Mouse (Mus musculus) adrenal gland, postnatal 36 days (tissue): Measurements from ENCODE around the gene Adra2b. TPM values are rescaled to one million over a fixed set of nuclear protein-coding genes. Genes with fewer than 3 reads are reported as not detected.

Experiments used
- DNase-seq, 2 experiments: peaks; one replicate each; pipeline ENCODE4 v3.0.0; 2021; ENCODE audit warnings: mixed read lengths in 1 of 2
- long read RNA-seq, 2 experiments: library from polyadenylated mRNA; stranded (forward); transcript quantifications; one replicate each; pipeline ENCODE4 v2.0.0; 2021; ENCODE audit warnings: borderline sequencing depth in 2 of 2
- total RNA-seq, 2 experiments: library from RNA; stranded (reverse); gene quantifications; 2 replicates each; pipeline ENCODE4 v1.2.3; 2021

The Adra2b gene
- total RNA-seq, result 1 to 10 TPM; 1.9 to 2.0 TPM
- long read RNA-seq, experiment 1, result 0 reads
- long read RNA-seq, experiment 2, result 0 reads

DNA sequence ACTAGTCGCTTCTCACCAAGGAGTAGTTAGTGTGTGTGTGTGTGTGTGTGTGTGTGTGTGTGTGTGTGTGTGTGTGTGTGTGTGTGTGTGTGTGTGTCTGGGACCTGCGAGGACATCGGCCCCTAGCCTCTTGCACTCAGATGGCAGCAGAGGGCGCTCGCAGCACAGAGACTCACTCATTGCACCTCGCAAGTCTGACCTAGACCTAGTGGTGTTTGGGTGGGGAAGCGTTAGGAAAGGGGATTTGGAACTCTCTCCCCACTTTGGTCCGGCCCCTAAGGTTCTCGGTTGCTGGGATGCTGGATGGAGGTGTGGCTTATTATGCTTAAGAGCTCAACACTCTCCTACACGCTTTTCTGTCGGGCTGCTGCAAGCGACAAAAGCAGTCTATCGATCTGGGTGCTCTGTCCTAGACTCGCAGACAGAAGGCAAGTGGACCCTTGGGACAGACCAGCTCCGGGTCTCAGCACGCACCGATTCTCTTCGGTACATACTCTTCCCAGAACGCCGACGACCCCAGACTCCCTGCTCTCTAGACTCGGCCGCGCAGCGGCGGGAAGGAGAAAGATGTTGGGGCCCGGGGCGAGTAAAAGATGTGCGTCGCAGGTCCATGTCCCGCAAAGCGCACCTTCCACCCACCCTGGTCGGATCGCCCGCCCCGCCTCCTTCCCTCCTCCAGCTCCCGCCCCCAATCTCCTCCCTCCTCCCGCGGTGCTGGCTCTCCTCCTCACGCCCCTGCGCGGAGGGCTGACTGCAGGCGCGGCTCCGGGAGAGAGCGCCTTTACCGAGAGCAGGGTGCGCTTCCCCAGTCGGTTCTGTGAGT, at the start of gene Adra2b:
Gene Adra2b (plus strand): TSS at position 750 of the 823 bp plus-strand sequence.
- peak; percentile 86 to 91 for DNase-seq

DNA sequence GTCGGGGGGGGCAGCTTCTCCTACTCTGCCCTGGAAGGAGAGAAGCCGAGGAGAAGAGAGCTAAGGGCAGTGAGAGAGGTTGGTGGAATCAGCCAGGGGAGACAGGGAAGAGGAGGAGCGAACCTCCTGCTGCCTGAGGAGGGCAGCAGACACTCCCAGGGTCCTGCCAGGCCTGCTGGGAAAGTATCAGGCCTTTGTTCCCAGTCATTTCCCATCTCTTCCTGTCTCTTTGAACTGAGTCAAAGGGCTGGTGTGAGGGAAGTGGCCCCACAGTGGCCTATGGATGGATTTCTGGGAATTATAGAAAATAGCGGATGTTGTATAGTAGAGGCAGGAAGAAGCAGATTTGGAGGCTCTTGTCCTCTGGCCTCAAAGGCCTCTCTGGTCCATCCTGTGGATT, 49.1 kb upstream of the Adra2b start:
- no peak for DNase-seq

DNA sequence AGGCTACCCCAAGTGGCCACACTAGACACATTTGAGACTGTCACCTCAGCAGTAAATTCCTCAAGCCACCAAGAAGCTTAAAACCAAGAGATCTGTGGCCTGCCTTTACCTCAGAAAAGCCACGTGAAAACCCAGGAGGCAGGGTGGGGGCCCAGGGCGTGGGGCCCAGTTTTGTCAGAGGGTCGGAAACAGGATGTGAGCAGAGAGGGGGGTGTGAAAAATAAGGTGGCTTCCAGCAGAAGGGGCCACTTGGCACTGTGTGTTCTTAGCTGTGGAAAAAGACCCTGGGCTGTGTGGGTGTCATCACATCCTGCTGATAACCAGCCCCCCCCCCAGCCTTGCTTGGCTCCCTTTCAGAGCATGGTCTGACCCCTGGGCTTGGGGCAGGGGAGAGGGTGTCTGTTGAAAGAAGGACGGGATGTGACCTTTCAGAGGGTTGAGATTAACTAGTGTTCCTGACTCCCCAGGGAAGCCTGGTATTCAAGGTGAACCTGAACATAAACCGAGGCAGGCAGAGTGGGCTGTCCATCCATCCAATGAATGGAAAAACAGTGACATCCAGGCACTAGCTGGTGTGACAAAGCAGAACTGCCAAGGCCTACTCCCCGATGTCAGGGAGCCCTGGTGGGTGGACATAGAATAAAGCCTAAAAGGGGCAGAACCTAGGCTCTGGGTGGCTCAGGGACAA, 48.4 kb upstream of the Adra2b start:
- DNase-seq, result no peak

DNA sequence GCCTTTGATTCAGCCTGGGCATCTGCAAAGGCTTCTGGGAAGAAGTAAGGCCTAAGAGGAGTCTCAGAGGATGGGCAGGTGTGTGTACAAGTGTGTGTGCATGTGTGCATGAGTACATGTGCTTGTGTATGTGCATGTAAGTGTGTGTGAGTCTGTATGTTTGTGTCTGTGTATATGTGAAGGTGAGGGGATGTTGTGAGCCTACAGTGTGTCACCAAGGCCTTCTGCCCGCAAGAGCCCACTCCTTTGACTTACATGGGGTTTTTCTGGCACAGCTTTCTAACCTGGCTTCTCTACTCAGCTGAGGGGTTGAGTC, 47.9 kb upstream of the Adra2b start:
- no peak for DNase-seq

DNA sequence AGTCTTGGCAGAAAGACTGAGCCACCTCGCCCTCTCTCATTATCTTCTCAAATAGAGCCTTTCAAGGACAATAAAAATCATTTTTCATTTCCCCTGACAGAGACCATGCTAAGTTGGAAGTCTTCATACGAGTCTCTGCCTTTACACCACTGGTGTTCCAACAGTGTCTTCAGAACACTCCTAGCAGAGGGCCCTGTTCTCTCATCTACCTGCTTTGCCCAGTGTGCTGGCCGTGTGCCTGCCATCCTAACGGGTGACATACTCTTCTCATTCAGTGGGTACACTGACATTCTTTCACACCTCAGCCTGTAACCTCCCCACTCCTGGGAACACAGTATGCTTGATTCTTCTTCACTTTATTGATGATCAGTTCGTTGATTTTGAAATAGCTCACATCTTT, 46.6 kb upstream of the Adra2b start:
- DNase-seq, result no peak

DNA sequence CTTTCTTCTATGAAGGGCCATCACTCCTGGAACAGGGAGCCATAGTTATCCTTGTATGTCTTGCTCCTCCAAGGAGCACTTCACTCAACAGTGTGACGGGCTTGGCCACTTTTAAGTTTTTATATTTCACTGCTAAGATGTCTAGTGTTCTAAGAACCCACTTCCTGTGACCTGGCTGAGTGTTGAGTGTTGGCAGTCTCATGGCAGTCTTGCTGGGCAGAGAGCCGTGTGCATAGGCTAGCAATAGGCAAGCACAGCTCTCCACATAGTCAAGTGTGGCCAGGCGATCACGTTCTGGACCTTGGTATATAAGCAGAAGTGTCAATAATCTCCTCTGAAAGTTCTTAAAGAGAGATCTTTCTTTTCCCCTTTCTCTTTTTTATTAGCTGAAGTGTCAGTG, 44.9 kb upstream of the Adra2b start:
- no peak for DNase-seq

DNA sequence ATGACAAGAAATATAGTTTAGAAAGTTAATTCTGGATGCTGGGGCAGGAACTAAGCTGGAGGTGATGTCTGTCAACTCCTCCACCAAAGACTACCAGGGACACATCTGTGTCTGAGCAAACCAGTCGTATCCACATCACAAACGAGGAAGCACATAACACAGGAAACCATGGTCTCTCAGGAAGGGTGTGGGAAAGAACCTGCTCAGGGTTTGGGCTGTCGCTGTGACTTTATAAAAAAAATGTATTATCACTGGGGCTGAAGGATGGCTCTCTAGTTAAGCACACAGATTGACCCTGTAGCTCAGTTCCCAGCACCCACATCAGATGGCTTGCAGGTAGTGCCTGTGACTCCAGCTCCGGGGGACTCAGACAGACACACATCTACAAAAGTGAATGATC, 43.9 kb upstream of the Adra2b start:
- DNase-seq, result no peak

DNA sequence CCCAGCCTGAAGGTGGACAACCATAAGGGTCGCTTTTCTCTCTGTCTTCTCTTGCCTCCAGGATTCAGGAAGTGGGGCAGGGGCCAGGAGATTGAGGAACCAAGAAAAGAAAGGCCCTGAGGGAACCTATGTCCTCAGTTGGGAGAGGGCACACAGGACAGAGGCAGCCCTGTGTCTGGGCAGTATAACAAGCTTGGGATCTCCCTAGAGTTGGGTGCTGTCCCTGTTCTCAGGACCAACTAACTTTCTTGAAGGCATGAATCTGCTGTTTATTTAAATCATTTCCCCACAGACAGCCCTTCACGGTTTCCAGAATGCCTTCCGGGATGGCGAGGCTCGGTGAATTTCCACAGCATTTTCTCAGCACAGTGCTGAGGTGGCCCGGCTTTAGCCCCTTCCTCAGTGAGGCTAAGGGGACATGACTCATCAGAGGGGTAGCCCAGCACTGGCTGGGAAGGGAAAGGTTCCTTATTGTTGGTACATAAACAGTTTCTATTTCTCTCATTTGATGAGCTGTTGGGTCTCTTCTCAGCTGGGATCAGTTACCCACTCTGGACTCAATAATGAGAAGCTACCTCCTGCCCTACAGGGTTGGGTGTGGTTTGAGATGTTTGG, 40.2 kb upstream of the Adra2b start:
- DNase-seq, result no peak

DNA sequence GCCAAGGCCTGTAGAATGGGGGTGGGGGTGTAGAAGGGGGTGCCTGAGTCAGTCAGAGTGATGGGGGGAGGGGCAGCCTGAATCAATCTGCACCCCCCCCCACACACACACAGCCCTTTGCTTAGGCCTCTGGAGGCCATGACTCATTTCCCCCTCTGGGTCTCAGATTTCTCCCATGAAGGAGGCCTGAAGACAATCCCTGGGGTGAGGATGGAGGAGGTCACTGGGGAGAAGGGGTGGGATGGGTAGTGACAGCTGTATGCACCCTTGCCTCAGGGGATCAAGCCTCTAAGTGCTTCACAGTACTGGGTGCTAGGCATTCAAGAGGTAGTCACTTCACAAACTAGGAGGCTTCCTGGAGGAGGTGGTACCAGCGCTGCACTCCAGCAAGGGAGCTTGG, 39.3 kb upstream of the Adra2b start:
- no peak for DNase-seq

DNA sequence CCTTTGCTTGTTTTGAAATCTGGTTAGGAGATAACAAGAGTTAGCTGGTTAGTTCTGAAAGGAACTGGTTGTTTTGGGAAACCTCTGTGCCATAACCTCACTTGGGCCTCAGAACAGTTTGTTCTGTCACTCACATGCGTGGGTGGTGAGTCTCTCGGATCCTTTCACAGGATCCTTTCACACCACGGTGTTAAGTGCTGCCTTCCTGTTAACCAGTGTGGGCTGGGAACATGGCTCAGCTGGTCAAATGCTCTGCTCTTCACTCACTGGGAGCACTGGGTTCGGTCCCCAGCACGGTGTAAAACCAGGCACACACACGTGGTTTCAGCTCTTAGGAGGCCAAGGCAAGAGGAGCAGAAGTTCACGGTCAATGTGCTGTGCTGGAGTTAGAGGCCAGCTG, 38.6 kb upstream of the Adra2b start:
- DNase-seq, result no peak

DNA sequence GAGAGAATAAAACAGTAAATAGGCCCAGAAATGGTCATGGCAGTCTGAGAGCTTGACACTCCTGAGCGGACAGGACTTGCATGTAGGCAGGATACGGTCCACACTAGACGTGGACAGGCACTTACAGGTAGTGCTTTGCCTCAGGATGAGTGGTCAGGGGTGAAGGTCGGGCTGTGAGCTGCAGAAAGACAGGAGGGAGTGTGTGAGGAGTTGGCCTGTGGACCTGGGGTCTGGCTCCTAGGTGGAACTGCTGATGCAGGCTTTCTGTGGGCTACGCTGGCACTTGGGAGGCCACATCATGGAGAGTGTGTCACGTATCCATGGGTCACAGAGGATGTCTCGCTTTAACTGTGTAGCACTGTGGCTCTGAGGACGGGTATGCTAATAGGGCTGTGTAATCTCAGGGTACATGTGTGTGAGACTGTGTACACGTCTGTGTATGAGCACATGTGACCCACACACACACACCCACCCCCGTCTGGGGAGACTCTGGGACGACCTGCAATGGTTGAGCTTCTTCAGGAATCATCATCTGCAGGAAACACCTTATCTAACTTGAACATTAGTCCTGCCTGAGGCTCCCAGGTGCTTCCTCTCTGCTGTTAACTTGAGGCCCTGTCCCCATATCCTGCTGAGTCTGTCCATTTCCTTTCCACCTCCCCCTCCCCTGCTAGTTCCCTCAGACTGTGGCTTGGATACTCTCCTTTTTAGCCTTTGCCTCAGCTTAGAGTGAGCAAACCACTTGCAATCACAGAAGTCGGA, 34.7 kb upstream of the Adra2b start:
- no peak for DNase-seq

DNA sequence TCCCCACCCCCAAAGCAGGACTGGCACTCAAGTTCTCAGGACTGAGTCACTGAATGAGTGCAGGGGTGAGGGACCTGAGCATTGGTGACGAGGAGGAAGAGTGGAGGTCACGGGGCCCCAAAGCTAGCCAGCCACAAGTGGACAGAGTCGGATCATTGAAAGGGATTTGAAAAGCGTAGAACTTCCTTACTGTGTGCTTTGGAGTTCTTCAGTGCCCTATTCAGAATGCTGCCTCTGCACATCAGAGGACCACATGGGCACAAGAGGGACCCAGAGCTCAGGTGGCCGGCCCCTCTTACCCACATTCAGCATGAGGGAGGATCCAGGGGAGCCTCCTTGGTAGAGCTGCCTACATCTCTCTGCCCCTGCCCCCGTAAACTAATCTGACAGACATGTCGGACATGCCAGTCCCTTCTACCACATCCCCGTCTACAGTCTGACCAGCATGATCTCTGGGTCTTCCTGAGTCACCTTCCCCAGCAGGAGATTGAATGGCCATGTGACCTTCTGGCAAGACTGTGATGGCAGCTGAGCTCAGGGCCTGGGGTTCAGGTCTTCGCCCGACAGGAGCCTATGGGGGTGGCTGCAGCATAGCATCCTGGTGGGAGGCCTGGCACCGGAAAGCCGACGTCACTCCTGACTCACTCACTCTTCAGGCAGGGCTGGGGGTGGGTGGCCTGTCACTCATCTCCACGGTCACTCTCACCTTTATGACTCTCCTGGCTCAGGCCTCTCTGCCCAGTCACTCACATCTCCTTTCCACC, 30.0 kb upstream of the Adra2b start:
- DNase-seq, result peak; percentile 21

DNA sequence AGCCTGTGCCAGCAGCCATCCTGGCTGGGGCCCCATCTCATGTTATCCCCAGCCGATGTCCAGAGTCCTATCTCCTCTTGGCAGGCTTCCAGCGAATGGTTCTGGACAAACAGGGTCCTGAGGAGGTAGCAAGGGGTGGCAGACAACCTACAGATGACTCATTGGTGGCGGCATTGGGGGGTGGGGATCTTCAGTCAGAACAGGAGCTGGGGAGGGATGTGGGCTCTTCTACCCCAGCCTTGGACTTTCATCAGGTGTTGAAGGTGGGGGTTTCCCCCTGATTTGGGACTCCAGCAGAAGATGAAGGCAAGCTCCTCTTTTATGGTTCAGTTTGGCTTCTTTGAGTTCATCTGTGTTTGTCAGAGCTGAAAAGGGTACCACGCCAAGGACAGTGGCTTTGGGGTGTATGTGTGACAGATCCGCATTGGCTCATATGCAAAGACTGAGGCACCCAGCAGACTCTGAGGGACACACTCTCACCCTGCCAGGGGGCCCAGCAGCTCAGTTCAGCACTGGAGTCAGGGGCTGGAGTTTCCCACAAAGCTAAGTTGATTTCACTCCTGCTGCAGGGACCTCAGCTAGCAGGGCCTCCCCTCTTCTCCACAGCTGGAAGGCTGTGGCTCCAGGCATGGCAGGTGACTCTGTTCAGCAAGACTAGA, 28.9 kb upstream of the Adra2b start:
- DNase-seq, result no peak

DNA sequence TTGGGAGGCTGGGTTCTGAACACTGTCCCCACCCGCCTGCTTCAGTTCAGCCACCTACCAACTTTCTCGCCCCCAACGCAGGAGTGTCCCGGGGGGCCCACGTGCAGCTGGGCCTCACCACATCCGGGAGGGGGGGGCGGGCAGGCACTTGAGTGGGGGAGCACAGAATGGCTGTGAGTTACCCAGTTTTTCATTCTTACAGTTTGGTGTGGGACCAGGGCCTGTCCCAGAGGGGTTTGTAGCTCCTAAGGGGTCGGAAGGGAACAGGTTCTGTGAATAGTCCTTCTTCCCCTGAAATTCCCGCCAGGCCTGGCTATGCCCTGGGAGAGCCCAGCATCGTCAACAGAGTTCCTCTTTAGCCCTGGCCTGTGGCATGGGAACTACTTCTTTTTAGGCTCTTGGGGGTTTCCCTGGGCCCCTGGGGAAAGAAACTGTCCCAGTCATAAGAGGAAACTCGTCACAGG, 27.9 kb upstream of the Adra2b start:
- DNase-seq, result peak in 1 of 2 experiments; percentile 23

DNA sequence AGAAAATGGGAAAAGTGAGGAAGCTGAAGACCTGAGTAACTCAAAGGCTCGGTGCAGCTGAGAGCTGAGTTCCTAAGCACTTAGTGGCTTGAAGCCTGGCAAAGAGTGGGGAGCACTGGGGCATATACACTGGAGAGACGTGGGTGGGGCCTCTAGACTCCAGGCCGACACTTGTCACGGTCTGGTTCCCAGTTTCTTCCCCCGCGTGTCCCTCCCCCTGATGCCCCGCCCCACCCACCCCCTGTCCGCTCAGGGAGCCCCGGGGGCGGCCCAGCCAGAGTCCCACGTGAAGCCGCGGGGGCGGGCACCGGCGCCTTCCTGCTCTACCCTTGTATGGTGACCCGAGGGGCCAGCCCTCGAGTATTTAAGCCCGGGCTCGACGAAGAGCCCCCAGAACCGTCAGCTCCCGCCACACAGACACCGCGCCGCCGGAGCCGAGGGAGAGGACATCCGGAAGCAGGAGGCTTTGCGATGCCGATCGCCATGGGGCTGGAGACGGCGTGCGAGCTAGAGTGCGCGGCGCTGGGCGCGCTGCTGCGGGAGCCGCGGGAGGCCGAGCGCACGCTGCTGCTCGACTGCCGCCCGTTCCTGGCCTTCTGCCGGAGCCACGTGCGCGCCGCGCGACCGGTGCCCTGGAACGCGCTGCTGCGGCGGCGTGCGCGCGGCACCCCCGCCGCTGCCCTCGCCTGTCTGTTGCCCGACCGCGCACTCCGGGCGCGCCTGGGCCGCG, 27.1 kb upstream of the Adra2b start, which contains the start of gene Dusp2:
Gene Dusp2 (plus strand): TSS at position 393 of the 730 bp plus-strand sequence.
- peak; percentile 82 to 86 for DNase-seq

DNA sequence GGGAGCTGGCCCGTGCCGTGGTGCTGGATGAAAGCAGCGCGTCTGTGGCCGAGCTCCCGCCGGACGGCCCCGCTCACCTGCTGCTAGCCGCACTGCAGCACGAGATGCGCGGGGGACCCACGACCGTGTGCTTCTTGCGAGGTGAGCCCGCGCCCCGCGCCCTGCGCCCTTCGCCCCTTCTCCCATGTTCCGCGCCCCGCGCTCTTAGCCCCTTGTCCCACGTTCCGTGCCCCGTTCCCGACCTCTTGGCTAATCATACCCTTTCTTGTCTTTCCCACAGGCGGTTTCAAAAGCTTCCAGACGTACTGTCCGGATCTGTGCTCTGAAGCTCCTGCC, 26.5 kb upstream of the Adra2b start:
- no peak for DNase-seq

DNA sequence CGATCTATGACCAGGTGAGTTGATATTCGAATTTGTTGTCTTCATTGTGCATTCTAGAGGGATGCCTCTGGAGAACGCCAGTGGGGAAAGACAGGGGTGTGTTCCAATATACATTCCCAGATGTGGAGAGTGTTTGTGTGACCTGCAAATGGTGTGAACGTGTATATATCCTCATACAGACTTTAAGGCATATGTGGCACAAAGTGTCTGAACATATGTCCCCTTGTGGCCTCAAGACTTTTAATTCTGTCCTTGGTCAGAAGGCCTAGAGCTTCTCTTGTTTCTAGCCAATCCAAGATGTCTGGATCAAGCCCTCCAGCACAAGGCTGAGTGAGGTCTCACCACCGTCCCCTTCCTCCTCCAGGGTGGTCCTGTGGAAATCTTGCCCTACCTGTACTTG, 26.1 kb upstream of the Adra2b start:
- no peak for DNase-seq

DNA sequence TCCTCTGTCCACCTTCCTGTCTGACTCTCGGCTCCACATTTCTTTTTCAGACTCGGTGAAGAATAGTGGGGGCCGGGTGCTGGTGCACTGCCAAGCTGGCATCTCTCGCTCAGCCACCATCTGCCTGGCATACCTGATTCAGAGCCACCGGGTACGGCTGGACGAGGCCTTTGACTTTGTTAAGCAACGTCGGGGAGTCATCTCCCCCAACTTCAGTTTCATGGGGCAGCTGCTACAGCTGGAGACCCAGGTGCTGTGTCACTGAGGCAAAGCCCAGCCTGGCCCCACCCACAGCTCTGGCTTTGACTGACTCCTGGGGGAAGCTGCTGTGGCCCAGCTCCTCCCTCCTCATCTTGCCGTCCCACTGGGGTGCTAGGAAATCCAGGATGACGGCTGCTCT, 25.5 kb upstream of the Adra2b start:
- DNase-seq, result no peak

DNA sequence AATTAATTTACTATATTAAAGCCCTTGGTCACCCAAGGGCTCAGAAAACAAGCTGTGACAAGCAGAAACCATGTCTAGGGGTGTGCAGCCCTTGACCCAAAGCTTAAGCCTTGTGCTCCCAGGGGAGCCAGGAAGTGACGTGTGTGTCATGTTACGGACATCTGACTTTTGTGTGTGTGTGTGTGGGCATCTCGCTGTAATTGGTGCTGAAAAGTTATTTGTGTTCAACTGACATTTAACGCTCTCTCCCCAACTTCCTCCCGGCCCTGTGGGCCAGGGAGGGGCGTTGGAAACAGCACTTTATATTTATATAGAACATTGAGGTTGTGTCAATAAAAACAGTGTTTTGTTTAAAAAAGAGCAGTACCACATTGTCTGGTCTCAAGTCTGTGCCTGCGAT, 25.0 kb upstream of the Adra2b start:
- no peak for DNase-seq

DNA sequence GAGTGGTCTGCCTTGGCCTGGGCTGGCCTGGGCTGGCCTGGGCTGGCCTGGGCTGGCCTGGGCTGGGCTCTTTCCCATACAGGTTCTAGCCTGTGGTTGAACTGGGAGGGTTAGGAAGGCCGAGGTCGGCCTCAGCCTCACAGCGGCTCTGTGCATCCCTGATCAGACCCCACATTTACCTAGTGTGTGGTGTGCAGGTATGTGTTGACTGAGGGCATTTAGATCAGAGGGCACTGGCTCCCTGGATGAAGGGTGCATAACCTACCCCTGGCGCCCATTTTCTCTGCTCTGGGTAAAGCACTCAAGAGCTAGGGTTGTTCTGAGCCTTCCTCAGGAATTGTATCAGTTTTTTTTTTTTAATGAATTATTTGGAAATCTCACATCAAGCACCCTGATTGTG, 24.6 kb upstream of the Adra2b start, which contains the start of gene Astl:
Gene Astl (plus strand): TSS at position 224 of the 400 bp plus-strand sequence.
- no peak for DNase-seq
